Mouse (Mus musculus) right cerebral cortex, postnatal 14 days (tissue): ENCODE results near the gene Wdr72.
A peak's percentile ranks its signal among the peaks of the same experiment; 100 is the strongest.

Source experiments
- DNase-seq: peaks from one replicate; pipeline ENCODE4 v3.0.0; 2022

The Wdr72 gene

DNA sequence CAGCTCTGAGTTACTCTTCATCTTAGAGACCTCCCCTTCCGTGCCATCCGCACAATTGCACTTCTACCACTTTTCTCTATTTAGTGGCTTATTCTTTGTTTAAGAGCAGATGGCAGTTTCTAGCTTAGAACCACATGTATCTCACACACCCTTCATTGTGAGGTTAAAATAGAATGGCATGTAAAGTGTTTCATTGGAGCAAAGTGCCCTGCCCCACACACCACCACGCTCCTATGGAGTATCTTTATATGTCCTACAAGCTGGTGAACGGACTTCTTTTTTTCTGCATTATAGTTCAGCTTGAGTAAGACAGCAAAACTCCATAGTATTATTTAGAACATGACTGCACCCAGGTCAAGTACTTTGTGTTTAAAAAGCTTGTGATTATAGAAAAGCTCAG is 137.9 kb downstream of the Wdr72 start:
- DNase-seq, result no peak

DNA sequence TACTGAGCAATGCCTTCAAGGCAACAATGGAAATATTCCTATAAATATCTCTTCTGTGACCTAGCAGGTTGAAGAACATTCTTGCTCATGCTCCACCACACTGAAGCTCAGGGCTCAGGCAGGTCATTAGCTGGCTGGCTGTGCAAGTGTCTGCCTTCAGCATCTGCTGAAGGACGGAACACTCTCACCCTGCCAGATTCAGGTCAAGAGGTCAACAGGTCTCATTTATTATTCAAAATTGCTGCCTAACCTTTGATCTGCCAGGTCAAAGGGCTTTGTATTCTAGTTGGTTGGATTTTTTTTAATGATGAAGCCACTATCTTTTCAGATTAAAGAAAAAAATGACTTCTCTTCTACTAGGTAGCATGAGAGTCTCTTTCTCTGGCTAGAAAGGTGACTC is 139.3 kb downstream of the Wdr72 start:
- no peak for DNase-seq

DNA sequence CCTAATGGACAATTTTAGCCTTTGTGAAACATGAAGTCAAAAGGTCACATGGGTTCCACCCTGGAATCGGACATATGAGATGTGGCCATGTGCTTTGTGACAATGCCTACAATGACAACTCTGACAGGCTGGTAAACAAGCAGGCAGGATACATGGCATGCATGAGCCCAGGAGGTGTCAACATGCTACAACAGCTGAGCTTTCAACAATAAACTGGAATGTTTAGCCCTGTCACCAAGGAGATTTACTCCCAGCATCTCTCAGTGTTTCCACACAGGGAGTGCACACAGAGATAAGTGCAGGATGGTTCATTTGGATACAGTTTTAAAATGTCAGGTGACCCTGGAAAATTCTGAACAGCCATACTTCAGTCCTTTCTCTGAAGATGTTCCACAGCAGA is 140.4 kb downstream of the Wdr72 start:
- DNase-seq, result no peak

GRCm38 (mm10) chr9:74258389-74258788 is 148.2 kb downstream of the Wdr72 start:
- DNase-seq, result no peak

DNA sequence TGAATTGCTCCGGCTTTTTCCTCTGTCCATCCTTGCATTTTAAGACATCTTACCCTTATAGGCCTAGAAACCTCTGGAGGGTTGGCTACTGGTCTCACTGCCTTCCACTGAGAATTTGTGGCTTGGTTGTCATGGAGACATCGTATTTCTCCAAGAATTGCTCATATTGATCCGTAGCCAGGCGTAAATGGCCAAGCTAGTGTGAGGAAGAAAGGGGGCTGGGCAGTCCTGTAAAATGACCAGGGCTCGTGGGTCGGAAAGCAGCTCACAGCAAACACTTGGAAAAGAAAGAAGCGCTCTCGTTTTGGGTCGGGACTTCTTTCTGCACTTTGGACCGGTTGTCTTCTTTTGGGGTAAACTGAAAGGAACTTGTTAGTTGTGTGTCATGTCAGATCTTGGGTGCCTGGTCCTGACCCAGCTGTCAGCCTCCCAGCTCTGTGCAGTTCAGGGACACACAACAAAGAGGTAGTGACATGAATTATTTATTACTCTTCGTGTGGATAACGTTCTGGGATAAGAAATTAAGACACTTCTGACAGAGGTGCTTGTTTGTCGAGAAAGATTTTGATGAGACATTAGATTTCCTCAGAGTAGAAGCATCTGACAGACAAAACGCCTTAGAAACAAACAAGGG is 167.7 kb downstream of the Wdr72 start:
- DNase-seq, result no peak

GRCm38 (mm10) chr9:74282072-74282471 is 171.9 kb downstream of the Wdr72 start:
- DNase-seq, result no peak

DNA sequence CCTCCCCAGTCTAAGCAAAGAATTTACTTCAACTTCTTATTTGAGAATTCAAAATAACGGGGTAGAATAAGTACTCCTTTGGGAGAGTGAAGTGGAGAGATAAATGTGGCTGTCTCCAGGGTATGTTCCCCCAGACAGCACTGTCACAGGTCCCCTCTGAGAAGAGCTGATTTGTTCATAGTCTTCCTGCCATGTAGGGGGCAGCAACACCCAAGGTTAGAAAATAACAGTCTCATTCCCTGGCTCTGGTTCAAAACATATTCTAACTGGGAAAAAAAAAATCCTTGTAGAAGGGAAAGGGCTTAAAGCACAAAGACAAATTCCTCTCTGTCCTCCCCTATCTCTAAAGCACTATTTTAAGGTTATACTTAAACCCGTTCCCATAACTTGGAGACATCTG is 176.1 kb downstream of the Wdr72 start:
- peak; percentile 19 for DNase-seq

- DNase-seq, result no peak
Observed at GRCm38 (mm10) chr9:74294479-74294878, 184.3 kb downstream of the Wdr72 start.

DNA sequence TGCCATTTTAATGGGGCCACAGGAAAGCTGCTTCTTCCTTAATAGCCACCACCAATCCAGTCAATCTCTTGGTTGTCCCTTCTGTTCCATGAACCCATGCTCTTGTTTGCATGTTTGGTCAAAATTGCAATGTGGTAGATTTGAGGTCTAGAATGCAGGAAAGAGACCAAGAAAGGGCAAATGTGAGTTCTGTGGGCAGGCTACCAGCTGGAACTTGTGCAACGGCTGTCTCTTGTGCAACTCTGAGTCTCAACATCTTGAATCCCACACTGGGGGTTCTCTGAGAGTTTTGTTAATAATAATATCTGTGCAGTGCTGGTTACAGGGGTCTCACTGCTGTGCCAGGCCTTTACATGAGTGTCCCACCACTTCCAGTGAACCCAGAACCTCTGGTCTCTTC is 208.6 kb downstream of the Wdr72 start:
- no peak for DNase-seq

GRCm38 (mm10) chr9:74324089-74324924 is 214.2 kb downstream of the Wdr72 start:
- DNase-seq, result no peak

GRCm38 (mm10) chr9:74324925-74325295 is 214.8 kb downstream of the Wdr72 start:
- no peak for DNase-seq

DNA sequence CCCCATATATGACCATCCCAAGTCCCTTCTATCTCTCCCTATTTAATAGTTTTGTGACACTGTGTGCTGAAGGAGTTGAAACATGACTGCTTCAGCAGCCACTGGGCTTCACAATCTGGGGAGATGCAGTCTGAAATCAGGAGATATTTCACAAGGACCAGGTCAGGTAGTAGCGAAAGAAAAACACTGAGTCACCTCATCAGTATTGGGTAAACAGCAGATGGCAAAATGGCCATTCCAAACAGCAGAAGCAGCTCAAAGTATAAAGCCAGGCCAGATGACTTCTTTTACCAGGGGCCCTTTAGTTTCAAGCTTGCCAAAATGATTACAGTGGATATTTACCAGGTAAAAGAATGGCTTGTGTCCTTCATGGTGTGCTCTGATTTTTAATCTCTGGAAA is 215.8 kb downstream of the Wdr72 start:
- no peak for DNase-seq

DNA sequence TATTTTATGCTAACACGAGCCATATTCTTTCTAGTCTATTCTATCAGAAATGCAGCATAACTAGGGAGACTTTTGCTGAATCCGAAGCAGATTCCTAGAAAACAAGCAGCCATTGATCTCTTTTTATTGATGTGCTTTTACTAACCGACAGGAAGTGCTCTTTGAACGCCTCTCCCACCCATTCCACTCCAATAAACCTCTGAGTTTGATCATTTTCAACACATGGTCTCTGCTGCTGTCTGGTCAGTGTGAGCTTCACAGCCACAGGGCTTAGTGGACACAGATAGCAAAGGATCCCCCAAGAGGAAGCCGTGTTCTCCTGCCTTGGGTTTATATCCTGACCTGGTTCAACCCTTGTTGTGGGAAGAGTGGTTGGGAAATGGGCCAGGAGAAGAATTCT is 218.7 kb downstream of the Wdr72 start:
- no peak for DNase-seq

- no peak for DNase-seq
Observed at GRCm38 (mm10) chr9:74330706-74331495, 220.7 kb downstream of the Wdr72 start.

DNA sequence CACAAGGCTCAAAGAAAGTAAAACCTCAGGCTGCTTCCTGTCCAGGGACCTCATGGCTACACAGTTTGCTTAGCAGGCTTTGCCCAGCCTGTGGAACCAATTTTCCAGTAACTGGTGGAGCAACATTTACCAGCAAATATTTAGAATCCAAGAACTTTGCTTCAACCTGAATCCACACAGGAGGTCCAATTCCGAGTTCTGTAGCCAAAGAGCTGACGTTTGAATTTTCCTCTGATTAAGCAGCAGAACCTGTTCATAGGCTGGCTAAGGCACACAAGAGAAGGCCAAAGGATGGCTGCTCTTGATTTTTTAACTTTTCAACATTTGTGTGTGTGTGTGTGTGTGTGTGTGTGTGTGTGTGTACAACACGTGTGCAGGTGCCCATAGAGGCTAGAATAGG is 222.2 kb downstream of the Wdr72 start:
- no peak for DNase-seq
